In the genomic region with DNA sequence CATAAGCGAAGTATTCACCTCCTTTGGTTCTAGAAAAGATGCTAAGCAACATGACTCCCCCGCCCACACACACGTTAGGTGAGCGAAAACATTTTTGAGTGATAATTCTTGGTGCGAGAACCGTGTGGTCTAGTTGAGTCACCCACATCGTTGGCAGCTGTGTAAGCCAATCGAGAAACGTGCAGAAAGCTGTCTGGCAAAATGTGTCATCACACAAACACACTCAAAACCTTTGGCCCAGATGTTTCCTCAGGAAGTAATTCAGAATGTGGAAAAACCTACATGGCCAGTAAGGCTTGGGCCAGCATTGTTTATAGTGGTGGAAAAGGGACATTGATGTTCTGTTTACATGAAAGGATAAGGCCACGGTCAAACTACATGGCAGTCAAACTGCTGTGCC, we compare ENCODE assay signal across 18 mouse cellular contexts. TPM values are rescaled to one million over a fixed set of nuclear protein-coding genes. Genes with fewer than 3 reads are reported as not detected.
A peak's percentile ranks its signal among the peaks of the same experiment; 100 is the strongest.
DNase-seq lines count a peak whose midpoint lies in the region; ATAC-seq and TF ChIP-seq lines count a peak whose summit lies in the region.
"Had no signal": no experiment of that assay in that cellular context is flagged by ENCODE, and none has a peak within 500 bp of the region (broad histone marks: within the 10 kb centered on the region; RNA-seq: fewer than 3 reads in every experiment).

No protein-coding gene starts in this region.

- no peak for ATAC-seq in heart, postnatal 0 days (ENCODE audit: insufficient read depth, low read depth)
- peak; percentile 48 for ATAC-seq in megakaryocyte progenitor cell, adult 5-6 weeks (replicated peaks; ENCODE audit: poor library complexity)

- no peaks in the 10 kb centered on the region for H3K9me3 ChIP-seq in heart, postnatal 0 days (replicated peaks; ENCODE audit: control insufficient read depth, low read length)
- H3K9me3 ChIP-seq: forebrain, embryonic 10.5 days; limb, embryonic 12.5 days; liver, embryonic 15.5 days; midbrain, embryonic 12.5 days had no signal

- H3K4me2 ChIP-seq in heart, postnatal 0 days (ENCODE audit: low read depth, low read length) = no peak overlapping the region
- H3K4me2 ChIP-seq: limb, embryonic 12.5 days; liver, embryonic 15.5 days; midbrain, embryonic 12.5 days had no signal

- no peak for TF ChIP-seq EP300 in heart, postnatal 0 days (IDR thresholded peaks at IDR 0.05; ENCODE audit: low read depth)

- 46% methylated on average over 10 of the region's 10 CpGs for WGBS in heart, postnatal 0 days

- H3K27ac ChIP-seq in heart, postnatal 0 days (ENCODE audit: low read depth) = no peak overlapping the region
- H3K27ac ChIP-seq: forebrain, embryonic 10.5 days; layer of hippocampus, adult 2 months; left cerebral cortex, adult 2 months; limb, embryonic 12.5 days; liver, embryonic 15.5 days; midbrain, embryonic 12.5 days had no signal

- H3K9ac ChIP-seq in heart, postnatal 0 days (replicated peaks; ENCODE audit: low read depth, low read length) = no peak overlapping the region
- H3K9ac ChIP-seq: limb, embryonic 12.5 days; liver, embryonic 15.5 days; midbrain, embryonic 12.5 days had no signal

- no peaks in the 10 kb centered on the region for H3K36me3 ChIP-seq in heart, postnatal 0 days (replicated peaks; ENCODE audit: control insufficient read depth, insufficient read depth, low read length)
- H3K36me3 ChIP-seq: forebrain, embryonic 10.5 days; limb, embryonic 12.5 days; liver, embryonic 15.5 days; midbrain, embryonic 12.5 days had no signal

- TF ChIP-seq CTCF in heart, postnatal 0 days (IDR thresholded peaks at IDR 0.05; ENCODE audit: low read depth) = no peak

- DNase-seq in heart, postnatal 0 days (ENCODE audit: low spot score) = peak; percentile 66
- DNase-seq in heart, adult 8-10 months (ENCODE audit: low spot score) = no peak
- peak; percentile 26 to 38 for DNase-seq in lung, postnatal 4 days
- no peak for DNase-seq in lung, postnatal 25 days (ENCODE audit: low spot score)
- peak; percentile 34 for DNase-seq in c-Kit-positive CD71-negative TER-119-negative erythroid progenitor cells, embryonic 14.5 days (ENCODE audit: low read depth)
- no peak for DNase-seq in spleen, postnatal 10 days (ENCODE audit: low spot score in 2 of 2)
- no peak for DNase-seq in cerebellum, adult 11 months
- DNase-seq: adrenal gland, postnatal 36 days; B cell, adult 2 months; cerebellum, postnatal 36 days had no signal

- H3K4me3 ChIP-seq in heart, postnatal 0 days (ENCODE audit: low read depth, low read length) = no peak overlapping the region
- H3K4me3 ChIP-seq: forebrain, embryonic 10.5 days; layer of hippocampus, adult 2 months; left cerebral cortex, adult 2 months; limb, embryonic 12.5 days; liver, embryonic 15.5 days; midbrain, embryonic 12.5 days had no signal

- 0 out of 2 replicates have a peak, but pooled peaks cover 4% of the 10 kb centered on the region for H3K4me1 ChIP-seq in heart, postnatal 0 days (ENCODE audit: control insufficient read depth, insufficient read depth)

- H3K27me3 ChIP-seq in heart, postnatal 0 days (ENCODE audit: control insufficient read depth, insufficient read depth, low read length) = no peaks in the 10 kb centered on the region
- H3K27me3 ChIP-seq: limb, embryonic 12.5 days; midbrain, embryonic 12.5 days had no signal

RNA-seq across cellular contexts. Expression of a gene that starts 28.0 kb away (rescaled TPM):
- not detected in 2 replicates for total RNA-seq in heart, postnatal 0 days (2014; rRNA removed; ENCODE audit: low replicate concordance)
- 0.05 TPM in 1 of 2 replicates, not detected in the other for polyA plus RNA-seq in heart, postnatal 0 days (2015; fragmentation: Nextera tagmentation; extraction: Ambion mirVana)
- under 1 TPM in 1 of 4 experiments, not detected in 3; 0.16 TPM for total RNA-seq in heart, adult 8-10 months (2022)
- total RNA-seq in megakaryocyte progenitor cell, adult 5-6 weeks (2015) = 0.10 TPM in 1 of 2 replicates, not detected in the other
- total RNA-seq in megakaryocyte progenitor cell, adult 5-6 weeks (2017) = 0.14 TPM in 1 of 2 replicates, not detected in the other
- total RNA-seq: adrenal gland, postnatal 36 days; left cerebral cortex, adult 2 months had no signal
- polyA plus RNA-seq: forebrain, embryonic 10.5 days; kidney, embryonic 14.5 days had no signal

RNA-seq across cellular contexts. Expression of a gene that starts 45.3 kb away (rescaled TPM):
- total RNA-seq in heart, postnatal 0 days (2014; rRNA removed; ENCODE audit: low replicate concordance) = 8.7 and 15.8 TPM in 2 replicates
- polyA plus RNA-seq in heart, postnatal 0 days (2015; fragmentation: Nextera tagmentation; extraction: Ambion mirVana) = 9.6 and 10.3 TPM in 2 replicates
- total RNA-seq in heart, adult 8-10 months (2022) = 1 to 10 TPM in 1 of 4 experiments, under 1 TPM in 3; 0.41 to 1.3 (median 0.61) TPM
- 7.2 and 11.1 TPM in 2 replicates for total RNA-seq in megakaryocyte progenitor cell, adult 5-6 weeks (2015)
- 11.7 and 16.3 TPM in 2 replicates for total RNA-seq in megakaryocyte progenitor cell, adult 5-6 weeks (2017)

Comparison
In these comparisons a context has a peak if more than half of its experiments do, and no peak if none do; other contexts are left out.
1. DNase-seq: peak in heart, postnatal 0 days (single experiment), lung, postnatal 4 days (2 of 2) and c-Kit-positive CD71-negative TER-119-negative erythroid progenitor cells, embryonic 14.5 days (single experiment); none in heart, adult 8-10 months (single experiment), lung, postnatal 25 days (single experiment), spleen, postnatal 10 days (0 of 2) and cerebellum, adult 11 months (single experiment).